Mouse (Mus musculus) liver, embryonic 11.5 days (tissue): ENCODE data around the gene Tubgcp3. TPM values are rescaled to one million over a fixed set of nuclear protein-coding genes. Genes with fewer than 3 reads are reported as not detected.

Experiments
- ATAC-seq: fragments of 200-750 bp; cut with Nextera tagmentation; replicated peaks from 2 replicates; pipeline ENCODE4 v1.8.0; 2017; ENCODE audit warnings: moderate number of reproducible peaks, mild to moderate bottlenecking, moderate TSS enrichment, moderate library complexity; ENCODE audit not compliant: low FRiP score
- DNase-seq: peaks from one replicate; pipeline ENCODE4 v3.0.0-alpha.2; 2017; ENCODE audit warnings: low spot score
- H3K27ac ChIP-seq: fragments of 300-500 bp; sonication (generic); 2 replicates; pipeline ENCODE4 v1.5.1; 2014; ENCODE audit warnings: mild to moderate bottlenecking, low read depth, low read length, control low read depth
- H3K27me3 ChIP-seq: fragments of 300-500 bp; sonication (generic); replicated peaks from 2 replicates; pipeline ENCODE4 v1.6.1; 2014; ENCODE audit warnings: low read length, mixed read lengths; ENCODE audit not compliant: control insufficient read depth, insufficient read depth
- H3K36me3 ChIP-seq: fragments of 300-500 bp; sonication (generic); 2 replicates; pipeline ENCODE4 v1.6.1; 2014; ENCODE audit warnings: mild to moderate bottlenecking, low read length, moderate library complexity, mixed read lengths; ENCODE audit not compliant: control insufficient read depth, insufficient read depth
- H3K4me1 ChIP-seq: fragments of 300-500 bp; sonication (generic); replicated peaks from 2 replicates; pipeline ENCODE4 v1.6.1; 2014; ENCODE audit warnings: low read length, mixed read lengths; ENCODE audit not compliant: control insufficient read depth, insufficient read depth
- H3K4me2 ChIP-seq: fragments of 300-500 bp; sonication (generic); 2 replicates; pipeline ENCODE4 v1.6.1; 2014; ENCODE audit warnings: mild to moderate bottlenecking, control low read depth, moderate library complexity
- H3K4me3 ChIP-seq: fragments of 300-500 bp; sonication (generic); 2 replicates; pipeline ENCODE4 v1.5.1; 2014; ENCODE audit warnings: low read depth, low read length, control low read depth
- H3K9ac ChIP-seq: fragments of 300-500 bp; sonication (generic); 2 replicates; pipeline ENCODE4 v1.6.1; 2014; ENCODE audit warnings: low read depth, low read length, control low read depth
- H3K9me3 ChIP-seq: fragments of 300-500 bp; sonication (generic); 2 replicates; pipeline ENCODE4 v1.6.1; 2016; ENCODE audit warnings: low read length, inconsistent platforms, mixed read lengths; ENCODE audit not compliant: control insufficient read depth
- WGBS: fragments of 180-500 bp; shearing (Covaris S2); extraction: QIAGEN DNeasy Blood & Tissue Kit; methylation state at CpG from one replicate; pipeline ENCODE4 v1.1.7; 2014; 5-methylcytosine and 5-hydroxymethylcytosine counted together
- polyA plus RNA-seq: library from polyadenylated mRNA; unstranded; fragments of >200 nt; fragmentation: Nextera tagmentation; extraction: Ambion mirVana; gene quantifications from 2 replicates; pipeline ENCODE4 v1.2.1, GENCODE M21; 2014

Tubgcp3 gene
- polyA plus RNA-seq, 1 experiment from 2014 or later: 63.7 TPM

- no peak overlapping the region for H3K4me3 ChIP-seq
- no peak overlapping the region for H3K27ac ChIP-seq
- H3K4me2 ChIP-seq: no peak overlapping the region
- DNase-seq (no peak), ATAC-seq (no peak)
- H3K4me1 ChIP-seq: no peaks in the 10 kb centered on the region
- WGBS: 79% methylated on average over 4 of the region's 4 CpGs
- peaks cover 49% of the 10 kb centered on the region for H3K36me3 ChIP-seq
- no peaks in the 10 kb centered on the region for H3K27me3 ChIP-seq
- no peak overlapping the region for H3K9ac ChIP-seq
- H3K9me3 ChIP-seq: no peaks in the 10 kb centered on the region
Observed at GRCm38 (mm10) chr8:12651246-12651645, 20.8 kb downstream of the Tubgcp3 start.

DNA sequence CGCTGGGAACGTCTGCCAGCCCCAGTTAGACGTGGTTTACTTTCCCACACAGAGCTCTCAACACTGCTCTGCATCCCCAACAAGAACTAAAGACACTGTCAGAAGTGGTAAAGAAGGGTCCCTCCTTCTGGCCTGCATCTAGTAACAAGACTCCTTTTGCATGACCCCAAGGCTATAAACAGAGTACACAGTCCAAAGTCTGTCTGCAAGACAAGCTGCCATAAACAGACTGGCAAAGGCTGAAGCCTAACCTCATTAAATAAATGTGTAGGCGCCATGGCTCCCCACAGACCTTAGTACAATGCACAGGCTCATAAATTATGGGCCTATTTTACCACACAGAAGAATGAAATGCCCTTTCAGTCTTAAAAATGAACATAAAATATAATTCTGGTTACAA is 21.6 kb downstream of the Tubgcp3 start:
- no peaks in the 10 kb centered on the region for H3K27me3 ChIP-seq
- H3K9ac ChIP-seq: no peak overlapping the region
- peaks cover 44% of the 10 kb centered on the region for H3K36me3 ChIP-seq
- no peak overlapping the region for H3K4me3 ChIP-seq
- no peaks in the 10 kb centered on the region for H3K9me3 ChIP-seq
- no peak for DNase-seq
- no peak for ATAC-seq
- WGBS: 88% methylated on average over 4 of the region's 4 CpGs
- H3K27ac ChIP-seq: no peak overlapping the region
- H3K4me2 ChIP-seq: no peak overlapping the region
- H3K4me1 ChIP-seq: peaks cover 2% of the 10 kb centered on the region; the same call in 1 of the 2 replicates

DNA sequence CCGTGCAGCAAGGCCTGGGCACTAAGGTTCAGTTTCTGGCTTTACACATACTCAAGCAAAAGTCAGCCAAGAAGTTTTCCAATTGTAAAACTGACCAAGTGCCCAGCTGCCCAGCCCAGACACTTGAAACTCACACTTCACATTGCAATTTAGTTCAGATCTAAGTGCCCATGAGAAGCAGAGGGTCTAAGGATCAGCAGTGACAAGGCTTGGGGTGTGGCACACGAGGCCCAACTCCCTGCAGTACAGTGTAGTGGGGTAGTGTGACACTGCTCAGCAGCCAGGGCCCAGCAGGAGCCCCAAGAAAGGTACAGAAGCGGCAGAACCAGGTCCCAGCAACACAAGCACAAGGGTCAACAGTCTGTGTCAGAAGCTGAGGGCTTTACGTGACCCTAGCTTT is 23.1 kb downstream of the Tubgcp3 start:
- WGBS: 91% methylated on average over 4 of the region's 4 CpGs
- Histone ChIP-seq H3K4me2 (no peak overlapping the region), H3K27ac (no peak overlapping the region), H3K4me3 (no peak overlapping the region), H3K27me3 (no peaks in the 10 kb centered on the region), H3K9me3 (no peaks in the 10 kb centered on the region), H3K9ac (no peak overlapping the region), H3K36me3 (peaks cover 34% of the 10 kb centered on the region), H3K4me1 (peaks cover 13% of the 10 kb centered on the region; the same call in 1 of the 2 replicates)
- DNase-seq: no peak
- no peak for ATAC-seq

DNA sequence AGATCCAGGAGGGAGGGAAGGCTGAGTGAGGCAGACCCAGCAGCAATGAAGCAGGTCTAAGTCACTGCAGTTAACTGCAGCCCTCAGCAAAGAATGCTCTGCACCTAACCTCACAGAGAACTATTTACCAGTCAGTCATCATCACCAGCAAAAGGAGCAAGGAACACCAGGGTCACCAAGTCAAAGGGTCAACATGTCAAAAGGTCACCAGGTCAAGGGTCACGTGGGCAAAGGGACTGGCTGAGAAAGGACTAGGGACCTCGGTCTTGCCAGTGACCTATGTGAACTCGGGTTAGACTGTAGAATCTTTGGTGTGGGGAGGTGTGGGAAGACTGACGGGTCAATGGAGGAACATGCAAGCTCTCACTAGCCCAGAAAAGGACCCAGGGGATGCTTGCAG is 25.5 kb downstream of the Tubgcp3 start:
- peaks cover 26% of the 10 kb centered on the region; the same call in 1 of the 2 replicates for H3K36me3 ChIP-seq
- 76% methylated on average over 4 of the region's 4 CpGs for WGBS

GRCm38 (mm10) chr8:12644894-12645293 is 27.2 kb downstream of the Tubgcp3 start:
- Histone ChIP-seq H3K27ac (peak overlapping the region; percentile 47), H3K9me3 (no peaks in the 10 kb centered on the region), H3K4me3 (no peak overlapping the region), H3K4me2 (no peak overlapping the region), H3K27me3 (no peaks in the 10 kb centered on the region), H3K9ac (no peak overlapping the region), H3K36me3 (peaks cover 26% of the 10 kb centered on the region), H3K4me1 (peaks cover 14% of the 10 kb centered on the region; the same call in 1 of the 2 replicates)
- 56% methylated on average over 7 of the region's 7 CpGs for WGBS
- DNase-seq (no peak), ATAC-seq (peak; percentile 52; the same call in 1 of the 2 replicates)

More for the DNA sequence above, 25.5 kb downstream of the Tubgcp3 start:
- peaks cover 14% of the 10 kb centered on the region; the same call in 1 of the 2 replicates for H3K4me1 ChIP-seq
- H3K9me3 ChIP-seq: no peaks in the 10 kb centered on the region
- ATAC-seq (no peak), DNase-seq (no peak)
- no peak overlapping the region for H3K4me2 ChIP-seq
- H3K27ac ChIP-seq: no peak overlapping the region
- H3K27me3 ChIP-seq: no peaks in the 10 kb centered on the region
- H3K9ac ChIP-seq: no peak overlapping the region
- no peak overlapping the region for H3K4me3 ChIP-seq

GRCm38 (mm10) chr8:12644341-12644740 is 27.7 kb downstream of the Tubgcp3 start:
- H3K4me2 ChIP-seq: 0 out of 2 replicates have a peak overlapping the region, but pooled peaks have one; percentile 4

GRCm38 (mm10) chr8:12641527-12641926 is 30.5 kb downstream of the Tubgcp3 start:
- WGBS: 95% methylated on average over 6 of the region's 6 CpGs
- H3K36me3 ChIP-seq: peaks cover 36% of the 10 kb centered on the region
- H3K27me3 ChIP-seq: no peaks in the 10 kb centered on the region
- no peak overlapping the region for H3K27ac ChIP-seq
- H3K4me1 ChIP-seq: peaks cover 14% of the 10 kb centered on the region; the same call in 1 of the 2 replicates
- no peaks in the 10 kb centered on the region for H3K9me3 ChIP-seq
- no peak for ATAC-seq
- no peak overlapping the region for H3K4me2 ChIP-seq
- no peak overlapping the region for H3K4me3 ChIP-seq
- DNase-seq: no peak
- no peak overlapping the region for H3K9ac ChIP-seq

More at GRCm38 (mm10) chr8:12644341-12644740, 27.7 kb downstream of the Tubgcp3 start:
- H3K27ac ChIP-seq: peak overlapping the region; percentile 13
- H3K27me3 ChIP-seq: no peaks in the 10 kb centered on the region
- H3K4me1 ChIP-seq: peaks cover 14% of the 10 kb centered on the region; the same call in 1 of the 2 replicates
- H3K4me3 ChIP-seq: no peak overlapping the region
- peaks cover 32% of the 10 kb centered on the region for H3K36me3 ChIP-seq
- ATAC-seq: peak; percentile 83
- H3K9ac ChIP-seq: no peak overlapping the region
- no peaks in the 10 kb centered on the region for H3K9me3 ChIP-seq
- no peak for DNase-seq
- 60% methylated on average over 8 of the region's 8 CpGs for WGBS

GRCm38 (mm10) chr8:12638446-12638845 is 33.6 kb downstream of the Tubgcp3 start:
- WGBS: 90% methylated on average over 11 of the region's 11 CpGs
- Histone ChIP-seq H3K4me3 (no peak overlapping the region), H3K4me1 (no peaks in the 10 kb centered on the region), H3K4me2 (no peak overlapping the region), H3K9ac (no peak overlapping the region), H3K36me3 (peaks cover 45% of the 10 kb centered on the region), H3K27ac (no peak overlapping the region), H3K9me3 (no peaks in the 10 kb centered on the region), H3K27me3 (no peaks in the 10 kb centered on the region)
- no peak for ATAC-seq
- DNase-seq: no peak

DNA sequence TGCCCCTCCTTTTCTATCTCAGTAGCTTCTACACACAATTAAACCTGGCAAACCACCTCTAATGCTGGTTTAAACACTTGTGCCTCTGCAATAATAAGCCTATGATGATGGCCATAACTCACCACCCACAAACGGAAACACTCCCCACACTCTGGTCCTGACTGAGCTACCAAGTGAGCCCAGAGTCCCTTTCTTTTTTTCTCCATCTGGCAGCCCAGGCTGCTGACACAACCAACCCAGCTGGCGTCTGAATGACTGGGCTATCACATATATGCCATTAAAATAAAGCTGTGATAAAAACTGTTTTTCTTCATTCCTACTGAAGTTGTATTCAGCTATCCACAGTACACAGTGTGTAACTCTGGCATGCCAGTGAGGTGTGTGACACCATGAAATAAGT is 36.7 kb downstream of the Tubgcp3 start:
- Histone ChIP-seq H3K27me3 (no peaks in the 10 kb centered on the region), H3K4me2 (no peak overlapping the region), H3K36me3 (peaks cover 43% of the 10 kb centered on the region), H3K9ac (no peak overlapping the region), H3K4me1 (no peaks in the 10 kb centered on the region), H3K27ac (no peak overlapping the region), H3K9me3 (no peaks in the 10 kb centered on the region), H3K4me3 (no peak overlapping the region)
- ATAC-seq (no peak), DNase-seq (no peak)
- WGBS: 85% methylated on average over 2 of the region's 2 CpGs
